Comparison of ENCODE assay signal across 8 mouse cellular contexts in genomic region chr1:75597622-75598021, GRCm38 (mm10). TPM values are rescaled to one million over a fixed set of nuclear protein-coding genes. Genes with fewer than 3 reads are reported as not detected.
DNase-seq lines count a peak whose midpoint lies in the region; TF ChIP-seq lines count a peak whose summit lies in the region.

No protein-coding gene starts in this region.

- peak; percentile 90 for TF ChIP-seq CTCF in gastrocnemius, adult 2 months (IDR thresholded peaks at IDR 0.05)

- DNase-seq in gastrocnemius, adult 2 months: no peak
- DNase-seq in gastrocnemius, postnatal 36 days: no peak
- DNase-seq in testis, postnatal 10 days (ENCODE audit: low spot score): peak; percentile 84
- no peak for DNase-seq in testis, postnatal 14 days (ENCODE audit: low spot score)
- peak; percentile 67 for DNase-seq in cerebellum, adult 8-10 months
- DNase-seq in induced T-regulatory cell, adult 2 months (ENCODE audit: low read depth): peak; percentile 58
- peak; percentile 74 for DNase-seq in lung, postnatal 14 days
- peak; percentile 28 for DNase-seq in thymus, postnatal 25 days

- no peak overlapping the region for H3K4me3 ChIP-seq in gastrocnemius, adult 2 months

- no peak overlapping the region for H3K27ac ChIP-seq in gastrocnemius, adult 2 months

- intact Hi-C loops in gastrocnemius, adult 2 months (cut with DNase I): loop anchor here (1.0 kb wide), 1 partner anchor 120 kb away; no protein-coding TSS in a partner anchor
- intact Hi-C loops in gastrocnemius, postnatal 36 days (cut with DNase I): loop anchor here (2.0 kb wide), 1 partner anchor 119 kb away; the partner anchor contains the start of genes Chpf and Tmem198

RNA-seq across cellular contexts. Expression of gene Slc4a3, which starts 51.6 kb away (rescaled TPM):
- total RNA-seq in gastrocnemius, adult 2 months (2021): 10 to 100 TPM in 1 of 2 experiments, 1 to 10 TPM in 1; 7.2 to 11.9 TPM
- total RNA-seq in gastrocnemius, postnatal 36 days (2021): 1 to 10 TPM; 4.7 to 9.6 TPM

Comparison
In these comparisons a context has a peak if more than half of its experiments do, and no peak if none do; other contexts are left out.
1. DNase-seq: peak in testis, postnatal 10 days (single experiment), cerebellum, adult 8-10 months (single experiment), induced T-regulatory cell, adult 2 months (single experiment), lung, postnatal 14 days (single experiment) and thymus, postnatal 25 days (single experiment); none in gastrocnemius, adult 2 months (single experiment), gastrocnemius, postnatal 36 days (0 of 2) and testis, postnatal 14 days (single experiment).